Mouse (Mus musculus) thymus, adult 2 months (tissue): ENCODE data around the gene L3mbtl3. TPM values are rescaled to one million over a fixed set of nuclear protein-coding genes. Genes with fewer than 3 reads are reported as not detected.

Experiments used
- DNase-seq: peaks from one replicate; pipeline ENCODE4 v3.0.0; 2021
- H3K27ac ChIP-seq: fragments of 200-500 bp; 2 replicates; pipeline ENCODE4 v1.5.1; 2012; ENCODE audit warnings: low read length, control low read depth; ENCODE audit not compliant: control insufficient read depth, insufficient read depth
- H3K27me3 ChIP-seq: fragments of 200-500 bp; 2 replicates; pipeline ENCODE4 v1.6.1; 2012; ENCODE audit warnings: mild to moderate bottlenecking, low read length, moderate library complexity, mixed read lengths; ENCODE audit not compliant: control insufficient read depth, insufficient read depth
- H3K36me3 ChIP-seq: fragments of 200-500 bp; 2 replicates; pipeline ENCODE4 v1.6.1; 2012; ENCODE audit warnings: mild to moderate bottlenecking, low read length, moderate library complexity; ENCODE audit not compliant: control insufficient read depth, insufficient read depth
- H3K4me1 ChIP-seq: fragments of 200-500 bp; replicated peaks from 2 replicates; pipeline ENCODE4 v1.6.1; 2012; ENCODE audit warnings: low read length; ENCODE audit not compliant: control insufficient read depth, insufficient read depth
- H3K4me3 ChIP-seq: fragments of 200-500 bp; 2 replicates; pipeline ENCODE4 v1.5.1; 2012; ENCODE audit warnings: mild to moderate bottlenecking, low read length, control low read depth, moderate library complexity; ENCODE audit not compliant: control insufficient read depth, insufficient read depth
- CTCF ChIP-seq: fragments of 200-500 bp; IDR thresholded peaks from 2 replicates; pipeline ENCODE4 v1.5.1; 2012; ENCODE audit warnings: mild to moderate bottlenecking, control low read depth, low read length, moderate library complexity, borderline replicate concordance; ENCODE audit not compliant: control insufficient read depth, poor library complexity, insufficient read depth; ENCODE audit errors: extremely low read depth
- POLR2A ChIP-seq: fragments of 200-500 bp; IDR thresholded peaks from 2 replicates; pipeline ENCODE4 v1.6.1; 2012; ENCODE audit warnings: mild to moderate bottlenecking, low read length, control low read depth, moderate library complexity; ENCODE audit not compliant: control insufficient read depth, poor library complexity, insufficient read depth; ENCODE audit errors: extremely low read depth
- WGBS: fragments of 180-500 bp; shearing (Covaris S2); methylation state at CpG from one replicate; pipeline ENCODE4 v1.1.7; 2018; 5-methylcytosine and 5-hydroxymethylcytosine counted together
- polyA plus RNA-seq: library from polyadenylated mRNA; depleted of rRNA; stranded (reverse); fragments of >200 nt; gene quantifications from 2 replicates; pipeline ENCODE4 v1.2.3, GENCODE M21; 2012

The L3mbtl3 gene
- polyA plus RNA-seq, 1 experiment: 12.3 TPM

- Histone ChIP-seq H3K4me1 (peaks cover 15% of the 10 kb centered on the region), H3K27me3 (no peaks in the 10 kb centered on the region), H3K36me3 (no peaks in the 10 kb centered on the region; the same call in 1 of the 2 replicates), H3K27ac (no peak overlapping the region), H3K4me3 (no peak overlapping the region)
- 91% methylated on average over 7 of the region's 7 CpGs for WGBS
- no peak for DNase-seq
- TF ChIP-seq CTCF (no peak), POLR2A (no peak)
These were observed 28.2 kb downstream of the L3mbtl3 start for GRCm38 (mm10) chr10:26347614-26348013.

GRCm38 (mm10) chr10:26345879-26346278 is 29.9 kb downstream of the L3mbtl3 start:
- H3K4me1 ChIP-seq: peaks cover 12% of the 10 kb centered on the region
- H3K4me3 ChIP-seq: no peak overlapping the region
- 95% methylated on average over 1 of the region's 1 CpGs for WGBS
- H3K27ac ChIP-seq: no peak overlapping the region
- no peaks in the 10 kb centered on the region for H3K27me3 ChIP-seq
- DNase-seq: no peak
- peaks cover 4% of the 10 kb centered on the region; the same call in 1 of the 2 replicates for H3K36me3 ChIP-seq
- TF ChIP-seq CTCF (no peak), POLR2A (no peak)

- Histone ChIP-seq H3K36me3 (peaks cover 50% of the 10 kb centered on the region), H3K27me3 (no peaks in the 10 kb centered on the region), H3K27ac (no peak overlapping the region), H3K4me1 (peaks cover 7% of the 10 kb centered on the region), H3K4me3 (no peak overlapping the region)
- DNase-seq: no peak
- TF ChIP-seq POLR2A (no peak), CTCF (no peak)
- WGBS: 84% methylated on average over 23 of the region's 23 CpGs
These were observed 37.8 kb downstream of the L3mbtl3 start for GRCm38 (mm10) chr10:26337896-26338503.

GRCm38 (mm10) chr10:26333966-26334365 is 41.8 kb downstream of the L3mbtl3 start:
- Histone ChIP-seq H3K36me3 (peaks cover 35% of the 10 kb centered on the region), H3K27me3 (no peaks in the 10 kb centered on the region), H3K4me3 (no peak overlapping the region), H3K4me1 (no peaks in the 10 kb centered on the region), H3K27ac (no peak overlapping the region)
- no peak for TF ChIP-seq CTCF
- no peak for TF ChIP-seq POLR2A
- no peak for DNase-seq
- 96% methylated on average over 5 of the region's 5 CpGs for WGBS

- no peak for TF ChIP-seq CTCF
- TF ChIP-seq POLR2A: no peak
- no peak for DNase-seq
- Histone ChIP-seq H3K4me3 (no peak overlapping the region), H3K36me3 (peaks cover 24% of the 10 kb centered on the region), H3K4me1 (peaks cover under 1% of the 10 kb centered on the region), H3K27ac (no peak overlapping the region), H3K27me3 (no peaks in the 10 kb centered on the region)
- WGBS: 92% methylated on average over 2 of the region's 2 CpGs
These were observed 43.0 kb downstream of the L3mbtl3 start for GRCm38 (mm10) chr10:26332781-26333180.

GRCm38 (mm10) chr10:26328843-26329242 is 46.9 kb downstream of the L3mbtl3 start:
- Histone ChIP-seq H3K4me3 (no peak overlapping the region), H3K27me3 (no peaks in the 10 kb centered on the region), H3K36me3 (peaks cover 3% of the 10 kb centered on the region; the same call in 1 of the 2 replicates), H3K27ac (no peak overlapping the region), H3K4me1 (peaks cover 18% of the 10 kb centered on the region)
- no peak for TF ChIP-seq POLR2A
- no peak for TF ChIP-seq CTCF
- 94% methylated on average over 3 of the region's 3 CpGs for WGBS
- no peak for DNase-seq

- no peak overlapping the region for H3K4me3 ChIP-seq
- no peak for TF ChIP-seq CTCF
- no peak for TF ChIP-seq POLR2A
- H3K27me3 ChIP-seq: no peaks in the 10 kb centered on the region
- peaks cover 3% of the 10 kb centered on the region; the same call in 1 of the 2 replicates for H3K36me3 ChIP-seq
- DNase-seq: no peak
- 0 out of 2 replicates have a peak overlapping the region, but pooled peaks have one; percentile 9 for H3K27ac ChIP-seq
- H3K4me1 ChIP-seq: peaks cover 20% of the 10 kb centered on the region
- WGBS: 86% methylated on average over 17 of the region's 17 CpGs
These were observed 47.9 kb downstream of the L3mbtl3 start for GRCm38 (mm10) chr10:26327691-26328542.
